Mouse (Mus musculus) frontal cortex, postnatal 36 days (tissue): Measurements from ENCODE around the gene Sphk2.

Experiments
- DNase-seq, 2 experiments: peaks; one replicate each; pipeline ENCODE4 v3.0.0; 2022; ENCODE audit warnings: low spot score in 2 of 2

The Sphk2 gene

GRCm38 (mm10) chr7:45723781-45724180 lies 6.0 kb upstream of the Sphk2 start:
- no peak for DNase-seq

- no peak for DNase-seq
Observed at GRCm38 (mm10) chr7:45723301-45723700, 5.5 kb upstream of the Sphk2 start.

DNA sequence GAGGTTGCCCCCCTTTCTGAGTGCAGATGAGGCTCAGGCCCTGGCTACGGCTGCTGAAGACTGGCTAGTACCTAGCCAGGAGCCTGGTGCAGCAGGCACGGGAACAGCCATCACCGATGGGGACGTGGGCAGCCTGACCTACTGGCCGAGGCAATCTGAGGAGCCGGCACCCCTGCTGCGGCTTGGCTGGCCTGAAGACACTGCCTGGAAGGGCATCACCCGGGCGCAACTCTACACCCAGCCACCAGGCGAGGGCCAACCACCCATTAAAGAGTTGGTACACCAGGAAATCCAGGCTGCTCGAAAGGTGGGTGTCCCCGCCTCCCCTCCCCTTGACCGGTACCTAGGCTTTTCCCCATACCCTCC lies 4.5 kb upstream of the Sphk2 start:
- no peak for DNase-seq

- DNase-seq, result no peak
Observed at GRCm38 (mm10) chr7:45721642-45722347, 4.0 kb upstream of the Sphk2 start.

- no peak for DNase-seq
Observed at GRCm38 (mm10) chr7:45721234-45721571, 3.4 kb upstream of the Sphk2 start.

GRCm38 (mm10) chr7:45720413-45721233 lies 2.8 kb upstream of the Sphk2 start, which contains the start of gene Fam83e:
TSS of gene Fam83e (plus strand) at chr7:45721212.
- DNase-seq, result no peak

- no peak for DNase-seq
Observed at GRCm38 (mm10) chr7:45719738-45720412, 2.1 kb upstream of the Sphk2 start.

- DNase-seq, result no peak
Observed at GRCm38 (mm10) chr7:45719180-45719579, 1.4 kb upstream of the Sphk2 start.

- DNase-seq, result no peak
Observed at GRCm38 (mm10) chr7:45718331-45718730, 529 bp upstream of the Sphk2 start.

DNA sequence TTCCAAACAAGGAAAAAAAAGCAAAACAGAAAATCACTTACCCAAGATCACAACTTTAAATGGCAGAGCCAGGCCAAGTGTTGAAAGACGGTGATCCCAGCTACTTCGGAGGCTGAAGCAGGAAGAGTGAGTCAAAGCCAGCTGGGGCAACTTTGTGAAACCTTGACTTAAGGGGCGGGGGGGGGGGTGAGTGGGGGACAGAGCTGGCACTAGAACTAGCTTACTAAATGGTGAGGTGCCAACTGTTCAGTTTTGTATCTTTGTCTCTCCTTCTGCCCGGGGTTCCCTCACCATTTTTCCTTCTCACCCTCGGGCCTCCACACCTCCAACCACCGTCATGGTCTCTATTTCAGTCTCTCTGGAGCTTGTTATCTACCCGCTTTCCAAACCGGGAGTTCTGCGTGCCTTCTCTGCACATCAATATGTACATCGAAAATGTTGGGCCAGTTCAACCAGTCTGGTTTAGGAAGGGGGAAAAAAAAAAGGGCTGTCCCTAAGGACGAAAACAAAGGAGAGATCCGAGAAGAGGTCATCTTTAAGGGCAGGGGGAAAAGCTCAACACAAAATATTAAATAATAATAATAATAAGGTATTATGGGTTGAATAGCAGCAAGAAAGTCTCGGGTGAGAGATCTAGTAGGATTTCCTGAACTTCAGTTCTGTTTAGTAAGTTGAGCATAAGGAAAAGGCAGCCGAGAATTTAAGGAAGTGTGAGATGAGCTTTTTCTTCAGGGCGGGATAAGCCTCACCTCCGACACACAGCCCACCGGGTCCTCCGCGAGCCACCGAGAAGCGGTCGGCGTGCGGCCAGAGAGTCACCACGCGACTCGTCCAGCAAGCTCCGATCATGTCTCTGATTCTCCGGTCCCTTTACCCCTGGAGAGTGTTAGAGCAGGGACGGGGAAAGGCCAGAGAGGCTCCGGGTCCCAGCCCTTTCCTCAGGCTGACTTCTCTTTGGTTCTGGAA lies 567 bp downstream of the Sphk2 start:
- DNase-seq, result no peak

- no peak for DNase-seq
Observed at GRCm38 (mm10) chr7:45716460-45716857, 1.3 kb downstream of the Sphk2 start.

DNA sequence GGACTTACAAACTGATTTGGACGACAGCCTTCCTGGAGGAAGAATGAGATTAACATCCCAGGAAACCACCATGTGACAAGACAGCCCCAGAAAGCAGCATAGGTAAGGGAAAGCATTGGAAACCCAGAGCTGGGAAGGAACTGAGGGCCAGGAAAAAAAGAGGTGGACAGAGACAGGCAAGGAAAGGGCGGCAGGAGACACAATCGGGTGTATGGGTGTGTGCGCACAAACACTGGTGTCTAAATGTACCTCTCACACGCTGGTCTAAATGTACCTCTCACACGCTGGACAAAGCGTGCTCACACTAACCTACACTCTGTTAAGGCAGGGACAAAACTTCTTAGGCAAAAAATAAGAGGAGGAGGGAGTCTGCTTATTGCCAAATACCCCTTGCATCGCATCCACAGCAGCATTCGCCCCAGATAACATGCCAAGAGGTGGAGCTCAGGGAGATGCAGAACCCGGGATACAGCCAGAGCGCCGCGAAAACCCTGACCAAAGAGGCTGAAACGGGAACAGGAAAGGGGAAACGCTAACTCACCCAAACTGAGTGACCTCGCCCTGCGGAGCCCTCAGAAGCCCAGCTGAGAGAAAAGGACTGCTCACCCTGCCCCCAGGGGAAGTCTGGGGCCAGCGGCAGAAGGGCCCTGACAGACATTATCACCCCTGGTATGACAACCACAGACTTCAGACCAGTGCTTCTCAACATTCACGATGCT lies 1.9 kb downstream of the Sphk2 start:
- no peak for DNase-seq

DNA sequence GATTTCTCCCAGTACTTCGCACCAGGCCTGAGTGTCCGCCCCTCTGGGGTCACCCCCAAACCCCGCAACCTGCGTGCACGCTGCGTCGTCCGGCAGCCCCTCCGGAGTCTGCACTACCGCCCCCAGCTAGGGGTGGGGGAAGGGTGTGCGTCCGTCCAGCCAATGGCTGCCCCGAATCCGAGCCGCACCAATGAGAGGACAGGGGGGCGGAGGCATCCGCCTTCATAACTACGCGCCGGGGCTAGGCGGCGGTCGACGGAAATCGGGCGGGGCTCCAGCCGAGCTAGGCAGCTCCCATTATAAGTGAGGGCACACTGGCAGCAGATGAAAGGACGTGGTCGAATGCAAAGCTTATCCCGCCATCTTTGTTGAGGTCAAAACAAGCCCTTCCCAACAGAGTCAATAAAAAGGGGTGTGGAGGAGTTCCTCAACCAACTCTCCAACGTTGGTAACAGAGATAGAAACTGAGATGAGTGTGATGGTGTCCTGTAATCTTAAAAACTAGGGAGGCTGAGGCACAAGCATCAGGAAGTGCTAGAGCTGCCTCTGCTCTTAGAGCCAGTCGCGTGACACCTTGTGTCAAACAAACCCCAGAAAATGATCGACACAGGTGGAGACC lies 2.6 kb downstream of the Sphk2 start, which contains the start of gene Rpl18:
Rpl18 (plus strand) TSS at position 368 of the 619 bp plus-strand sequence.
- peak; percentile 98 to 99 for DNase-seq

DNA sequence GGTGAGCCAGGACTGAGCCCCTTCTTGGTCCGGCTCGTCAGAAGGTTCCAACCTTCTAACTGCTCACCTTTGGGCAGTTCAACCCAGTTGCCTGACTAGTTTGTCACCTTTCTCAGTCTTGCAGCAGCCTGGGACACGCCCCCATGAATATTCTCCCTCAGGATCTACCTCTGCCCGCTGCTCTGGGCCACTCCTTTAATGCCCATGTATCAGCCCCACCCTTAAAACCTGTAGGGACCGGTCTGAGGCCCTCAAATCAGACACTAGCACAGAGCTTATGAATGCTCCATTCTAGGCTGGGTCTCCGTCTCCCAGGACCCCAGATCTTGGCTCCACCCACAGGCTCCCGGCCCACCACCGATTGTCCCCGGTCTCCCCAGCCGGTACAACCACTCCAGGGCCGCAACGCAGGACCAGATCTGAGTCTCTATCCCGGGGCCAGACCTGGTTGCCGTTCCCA lies 3.1 kb downstream of the Sphk2 start:
- no peak for DNase-seq

DNA sequence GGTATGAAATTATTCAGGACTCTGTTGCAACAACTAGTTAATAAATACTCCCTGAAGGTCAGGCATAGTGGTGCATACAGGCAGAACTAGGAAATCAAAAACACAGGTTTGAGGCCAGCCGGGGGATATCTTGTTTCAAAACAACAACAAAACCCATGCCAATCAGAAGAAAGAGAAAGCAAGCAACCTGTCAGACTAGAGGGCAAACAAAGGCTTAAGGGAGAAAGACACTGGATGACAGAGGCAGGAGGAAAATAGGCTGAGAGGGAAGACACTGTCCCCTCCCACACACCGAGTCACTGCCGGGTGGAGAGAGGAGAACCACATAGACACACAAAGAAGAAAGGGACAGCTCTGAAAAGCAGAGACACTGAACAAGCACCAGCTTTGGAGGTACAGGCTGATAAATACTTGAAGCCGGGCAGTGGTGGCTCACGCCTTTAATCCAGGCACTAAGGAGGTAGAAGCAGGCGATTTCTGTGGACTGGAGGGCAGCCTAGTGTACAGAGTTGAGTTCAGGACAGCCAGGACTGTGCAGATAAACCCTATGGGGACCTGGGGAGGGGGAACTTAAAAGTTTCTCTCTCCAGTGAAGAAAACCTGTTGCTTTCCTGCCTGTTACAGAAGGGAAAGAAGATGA lies 3.8 kb downstream of the Sphk2 start:
- DNase-seq, result no peak

DNA sequence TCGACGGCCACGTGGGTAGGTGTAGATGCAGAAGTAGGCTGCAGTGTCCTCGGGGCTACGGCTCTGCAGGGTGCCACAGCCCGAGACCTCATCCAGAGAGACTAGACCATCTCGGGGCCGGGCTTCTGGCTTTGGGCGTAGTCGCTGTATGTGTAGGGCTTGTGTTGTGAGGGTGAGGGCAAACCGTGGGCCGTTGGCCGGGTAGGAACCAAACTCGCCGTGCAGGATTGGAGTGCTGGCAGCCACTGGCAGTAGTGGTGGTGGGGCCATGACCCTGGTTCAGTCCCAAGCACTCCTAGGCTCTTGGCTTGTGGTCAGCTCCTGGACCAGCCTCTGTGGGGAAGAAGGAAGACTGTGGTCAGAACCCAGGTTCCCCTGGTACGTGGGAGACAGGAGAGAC lies 4.4 kb downstream of the Sphk2 start:
- no peak for DNase-seq

DNA sequence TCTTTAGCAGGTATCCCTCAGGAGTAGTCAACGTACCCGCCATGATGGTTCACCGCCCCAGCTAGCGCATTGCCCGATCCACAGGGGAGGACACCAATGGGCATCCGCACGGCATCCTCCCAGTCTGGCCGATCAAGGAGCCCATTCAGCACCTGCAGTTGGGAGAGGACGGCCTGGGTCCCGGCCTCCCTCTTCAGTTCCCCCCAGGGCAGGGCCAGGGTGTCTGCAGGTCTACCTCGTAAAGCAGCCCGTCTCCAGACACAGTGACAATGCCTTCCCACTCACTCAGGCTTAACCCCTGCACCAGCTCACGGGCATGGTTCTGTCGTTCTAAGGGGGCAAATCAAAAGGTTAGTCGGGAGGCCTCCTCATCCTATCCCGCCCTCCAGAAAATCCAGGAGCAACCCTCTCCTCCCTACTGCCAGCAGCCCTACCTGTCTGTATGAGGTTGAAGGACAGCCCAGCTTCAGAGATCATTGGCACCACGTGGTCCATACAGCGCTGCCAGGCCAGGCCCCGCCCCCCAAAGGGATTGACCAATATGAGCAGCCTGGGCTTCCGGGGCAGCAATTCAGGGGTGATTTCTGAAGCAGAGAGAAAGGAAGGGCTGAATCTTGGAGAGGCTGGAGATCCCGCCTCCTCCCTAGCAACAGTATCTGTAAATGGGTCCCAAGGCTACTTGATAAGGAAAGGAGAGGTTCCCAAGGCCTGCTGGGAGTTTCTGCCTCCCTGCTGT lies 5.6 kb downstream of the Sphk2 start:
- DNase-seq, result no peak

DNA sequence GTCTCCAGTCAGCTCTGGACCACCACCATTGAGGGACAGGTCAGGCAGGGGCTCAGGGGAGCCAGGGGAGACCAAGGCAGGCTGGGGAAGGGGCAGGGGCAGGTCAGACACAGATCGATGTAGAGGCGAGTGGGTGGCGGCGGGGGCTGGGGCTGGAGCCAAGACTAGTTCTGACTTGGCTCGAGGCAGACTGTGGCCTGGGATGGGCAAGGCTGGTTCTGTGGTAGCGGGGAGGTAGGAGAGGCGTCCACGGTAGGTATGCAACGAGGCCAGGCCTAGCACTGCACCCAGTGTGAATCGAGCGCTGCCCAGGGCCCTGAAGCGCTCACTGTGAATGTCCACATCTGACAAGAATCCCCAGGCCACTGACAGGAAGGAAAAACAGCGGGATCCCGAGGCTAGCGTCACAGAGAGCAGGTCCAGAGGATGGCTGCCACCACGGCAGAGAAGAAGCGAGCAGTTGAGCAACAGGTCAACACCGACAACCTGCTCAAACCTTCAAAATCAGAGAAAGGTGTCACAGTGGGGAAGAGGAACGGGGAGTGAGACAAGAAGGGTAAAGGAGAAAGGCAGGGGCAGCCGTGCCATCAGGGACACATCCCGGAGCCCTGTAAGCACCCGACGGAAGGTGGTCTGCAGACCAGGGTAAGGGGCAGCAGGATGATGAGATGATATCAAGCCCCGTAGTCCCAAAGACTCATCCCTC lies 6.3 kb downstream of the Sphk2 start:
- no peak for DNase-seq
